Mouse (Mus musculus): ENCODE results near the gene Ttll11.

The Ttll11 gene

DNA sequence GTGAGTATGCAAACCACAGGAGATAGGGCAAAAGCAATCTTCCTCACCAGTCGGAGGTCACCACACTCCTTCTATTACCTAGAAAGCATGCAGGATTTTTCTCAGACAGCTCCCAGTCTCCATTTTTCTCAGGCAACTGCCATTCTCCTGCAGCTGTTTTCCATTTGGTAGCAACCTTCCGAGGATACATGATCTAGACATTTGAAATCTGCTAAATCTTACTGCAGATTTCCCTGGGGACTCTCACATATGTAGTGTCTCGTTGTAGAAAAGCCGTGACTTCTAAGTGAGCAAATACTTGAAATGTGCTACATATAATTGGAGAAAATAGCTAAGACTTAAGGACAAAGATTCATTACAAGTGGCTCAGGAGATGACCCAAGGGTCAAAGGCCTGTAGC, 151.8 kb downstream of the Ttll11 start:
- no peak for DNase-seq (ENCODE audit: low read depth, low spot score)

DNA sequence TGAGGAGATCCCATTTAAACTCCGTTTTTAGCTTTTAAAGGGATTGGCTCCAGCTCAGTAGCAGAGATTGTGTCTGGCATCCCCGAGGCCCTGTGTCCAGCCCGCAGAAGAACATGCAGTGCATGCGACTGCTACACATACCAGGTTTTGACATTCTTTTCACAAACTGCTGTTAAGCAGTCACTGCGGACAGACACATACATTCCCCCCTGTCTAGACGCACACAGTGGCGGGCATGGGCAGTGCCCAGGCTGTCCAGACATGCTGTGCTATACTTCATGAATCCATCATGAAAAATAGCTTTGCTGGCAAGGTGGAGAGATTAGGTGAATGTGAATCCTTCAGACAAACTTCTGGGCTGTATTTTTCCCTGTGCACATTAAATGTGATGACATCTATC, 154.6 kb downstream of the Ttll11 start:
- no peak for DNase-seq (ENCODE audit: low read depth, low spot score)

DNA sequence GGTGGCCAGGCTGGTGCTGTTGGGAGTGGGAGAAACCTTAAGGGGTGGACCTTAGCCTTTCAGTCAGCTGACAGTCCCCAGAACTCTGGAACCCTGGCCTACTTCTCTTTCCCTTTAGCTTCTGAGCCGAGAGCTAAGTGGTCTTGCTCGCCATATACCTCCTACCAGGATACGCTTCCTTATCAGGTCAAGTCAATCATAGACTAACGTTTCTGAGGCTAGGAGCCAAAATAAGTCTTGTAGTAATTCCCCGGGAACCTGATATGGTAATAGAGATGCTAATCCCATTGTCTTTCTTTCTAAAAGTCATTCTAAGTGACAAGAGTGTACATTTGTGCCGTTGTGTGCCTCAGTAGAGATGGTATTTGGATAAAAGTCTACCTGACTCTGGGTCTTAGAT, 156.1 kb downstream of the Ttll11 start:
- no peak for DNase-seq (ENCODE audit: low read depth, low spot score)

DNA sequence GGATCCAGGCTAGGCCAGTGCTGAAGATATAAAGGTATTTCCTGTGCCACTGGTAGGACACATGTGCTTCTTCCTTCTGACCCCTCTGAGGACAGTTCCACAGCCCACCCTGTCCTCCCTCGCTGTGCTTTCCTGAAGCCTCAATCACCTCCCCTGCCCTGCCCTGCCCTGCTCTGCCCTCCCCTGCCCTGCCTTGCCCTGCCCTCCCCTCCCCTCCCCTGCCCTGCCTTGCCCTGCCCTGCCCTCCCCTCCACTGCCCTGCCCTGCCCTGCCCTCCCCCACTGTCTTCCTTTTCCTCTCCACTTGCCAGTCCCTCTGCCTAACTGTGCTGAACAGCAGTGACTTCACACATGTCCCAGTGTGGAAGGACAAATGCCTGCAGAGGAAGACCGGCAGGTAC, 160.8 kb downstream of the Ttll11 start:
- no peak for DNase-seq (ENCODE audit: low read depth, low spot score)

DNA sequence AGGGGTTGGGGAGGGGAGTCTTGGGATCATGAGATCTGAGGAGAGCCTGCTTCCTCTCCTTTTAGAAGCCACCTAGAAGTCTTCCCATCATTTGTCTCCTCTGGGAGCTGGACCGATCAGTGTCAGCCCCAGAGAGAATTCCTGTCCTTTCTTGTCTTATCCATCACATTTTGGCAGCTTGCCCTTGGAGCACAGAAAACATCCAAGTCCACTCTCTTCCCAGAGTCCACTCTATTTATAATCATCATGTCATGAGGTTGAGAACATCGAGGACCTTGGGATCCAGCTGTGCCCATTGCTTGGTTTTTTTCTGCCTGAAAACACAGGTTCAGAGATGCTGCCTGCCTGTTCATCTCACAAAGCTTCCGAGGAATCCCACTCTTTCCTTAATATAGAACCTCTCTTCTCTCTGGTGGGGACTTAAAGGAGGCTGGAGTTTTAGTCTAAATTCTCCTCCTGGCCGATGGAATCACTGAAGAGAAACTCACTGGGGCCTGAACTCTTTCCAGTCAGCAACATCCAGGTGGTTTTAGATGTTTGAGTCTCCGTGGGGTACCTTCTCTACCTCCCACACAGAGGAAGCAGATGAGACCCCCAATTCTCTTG, 163.6 kb downstream of the Ttll11 start:
- DNase-seq (ENCODE audit: low read depth, low spot score): no peak

DNA sequence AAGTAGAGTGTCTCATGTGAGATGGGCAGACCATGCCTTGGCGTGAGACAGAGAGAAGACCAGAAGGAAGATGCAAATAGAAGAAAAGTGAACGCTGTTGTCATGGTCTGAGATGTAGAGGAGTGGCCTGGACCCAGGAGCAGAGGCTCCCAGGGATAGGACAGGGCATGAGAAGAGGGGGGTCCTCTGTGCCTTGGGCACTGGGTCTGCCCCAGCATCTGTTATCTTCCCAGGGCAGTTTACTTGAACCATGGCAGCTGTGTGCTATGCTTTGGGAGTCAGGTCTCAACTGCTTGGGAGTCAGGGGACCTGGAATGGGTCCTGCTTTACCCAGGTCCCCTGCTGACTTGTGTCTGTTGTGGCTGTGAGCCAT, 167.2 kb downstream of the Ttll11 start:
- no peak for DNase-seq (ENCODE audit: low read depth, low spot score)

DNA sequence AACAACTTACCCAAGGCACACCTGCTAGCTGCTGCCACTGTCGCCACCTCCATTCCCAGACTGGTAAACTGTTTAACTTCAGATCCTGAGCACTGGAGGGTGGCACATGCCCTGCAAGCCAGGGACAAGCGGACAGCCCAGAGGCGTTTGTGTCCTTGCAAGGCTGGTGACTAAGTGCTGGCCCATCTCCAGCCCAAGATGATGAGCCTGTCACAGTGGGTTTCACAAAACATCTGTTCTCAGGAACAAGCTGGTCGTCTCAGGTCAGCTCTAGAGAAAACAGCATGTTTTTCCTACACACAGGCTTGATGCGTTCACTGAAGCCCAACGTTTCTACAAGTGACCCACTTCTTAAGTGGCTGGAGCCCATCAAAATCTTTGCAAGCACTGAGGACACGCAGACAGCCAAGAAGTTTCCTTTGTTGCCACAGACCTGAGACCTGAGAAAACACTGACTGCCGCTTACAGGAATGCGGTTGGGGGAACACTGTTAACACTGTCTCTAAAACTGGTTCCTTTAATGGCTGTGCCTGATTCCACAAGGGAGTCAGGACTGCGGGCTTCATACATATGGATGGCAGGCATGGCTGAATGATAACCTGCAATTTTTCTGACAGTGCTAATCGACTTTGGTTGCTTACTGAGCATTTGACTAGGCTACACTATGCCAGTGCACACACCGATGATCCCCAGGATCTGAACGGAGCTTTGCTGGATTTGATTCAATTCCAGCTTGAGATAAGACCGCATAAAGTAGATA, 167.7 kb downstream of the Ttll11 start:
- no peak for DNase-seq (ENCODE audit: low read depth, low spot score)

DNA sequence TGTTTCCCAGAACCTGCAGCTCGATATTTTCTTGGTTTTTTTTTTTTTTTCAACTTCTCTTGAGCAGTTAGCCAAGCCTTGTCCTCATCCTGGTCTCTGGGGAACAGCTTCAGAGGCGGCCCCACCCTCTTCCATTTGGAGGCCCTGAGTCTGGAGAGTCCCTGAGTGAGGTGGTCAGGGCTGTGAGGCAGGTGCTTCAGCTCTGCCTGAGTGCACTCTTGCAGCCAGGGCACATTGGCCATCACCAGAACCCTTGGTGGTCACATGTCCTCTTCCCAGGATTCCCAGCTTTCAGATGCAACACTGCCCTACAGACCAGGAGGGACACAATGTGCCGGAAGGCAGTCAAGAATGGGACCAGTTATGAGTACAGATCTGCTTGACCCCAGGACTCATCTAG, 169.7 kb downstream of the Ttll11 start:
- DNase-seq (ENCODE audit: low read depth, low spot score): no peak

DNA sequence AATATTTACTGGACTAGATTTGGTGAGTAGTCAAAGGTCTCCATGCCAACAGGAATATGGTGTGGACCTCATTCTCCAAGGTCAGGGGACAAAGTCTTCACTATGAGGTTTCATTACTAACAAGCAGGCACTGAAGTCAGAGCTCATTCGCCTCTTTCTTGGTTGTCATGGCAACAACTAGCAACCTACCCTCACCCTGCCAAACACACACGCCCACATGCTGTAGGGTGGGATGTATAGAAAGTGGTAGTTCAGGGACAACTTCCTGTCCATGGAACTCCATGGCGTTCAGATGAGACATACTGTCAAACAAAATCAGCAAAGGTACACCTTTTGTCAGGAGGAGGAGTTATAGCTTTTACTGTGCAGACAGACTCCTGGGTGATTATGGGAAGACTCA, 170.6 kb downstream of the Ttll11 start:
- no peak for DNase-seq (ENCODE audit: low read depth, low spot score)

DNA sequence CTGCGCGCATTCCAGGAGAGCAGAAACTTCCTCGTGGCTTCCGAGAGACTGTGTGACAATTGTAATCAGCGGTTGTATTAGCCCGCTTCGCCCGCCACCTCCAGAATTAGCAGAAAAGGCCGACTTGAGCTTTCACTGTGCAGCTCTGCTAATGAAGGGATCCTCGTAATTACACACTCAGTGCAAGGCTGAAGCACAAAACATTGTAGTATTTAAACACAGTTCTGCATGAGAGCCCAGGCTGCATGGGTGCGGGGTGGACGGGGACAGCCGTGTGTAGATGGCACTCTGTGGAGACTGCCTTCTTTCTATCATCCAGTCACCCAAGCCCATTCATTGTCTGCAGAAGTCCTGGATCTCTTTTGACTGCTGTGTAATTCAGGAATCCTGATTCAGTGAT, 173.8 kb downstream of the Ttll11 start:
- DNase-seq (ENCODE audit: low read depth, low spot score): no peak

DNA sequence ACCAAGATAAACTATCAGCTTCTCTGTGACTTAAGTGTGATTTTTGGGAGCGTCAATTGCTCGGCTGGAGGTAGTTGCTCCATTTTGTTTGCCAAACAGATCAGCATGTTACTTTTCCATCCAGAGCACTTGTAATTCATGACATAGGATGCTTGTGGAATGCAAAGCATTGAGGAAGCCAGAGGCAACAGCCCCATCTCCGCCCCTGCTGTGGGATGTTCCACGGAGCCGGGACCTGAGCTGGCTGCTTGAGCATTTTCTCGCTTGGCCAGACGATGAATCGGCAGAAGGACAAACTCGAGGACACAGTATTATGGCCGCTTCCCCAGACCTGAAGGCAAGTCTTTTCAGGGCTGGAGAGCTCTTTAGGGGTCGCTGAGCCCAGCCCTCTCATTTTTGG, 176.6 kb downstream of the Ttll11 start:
- no peak for DNase-seq (ENCODE audit: low read depth, low spot score)

DNA sequence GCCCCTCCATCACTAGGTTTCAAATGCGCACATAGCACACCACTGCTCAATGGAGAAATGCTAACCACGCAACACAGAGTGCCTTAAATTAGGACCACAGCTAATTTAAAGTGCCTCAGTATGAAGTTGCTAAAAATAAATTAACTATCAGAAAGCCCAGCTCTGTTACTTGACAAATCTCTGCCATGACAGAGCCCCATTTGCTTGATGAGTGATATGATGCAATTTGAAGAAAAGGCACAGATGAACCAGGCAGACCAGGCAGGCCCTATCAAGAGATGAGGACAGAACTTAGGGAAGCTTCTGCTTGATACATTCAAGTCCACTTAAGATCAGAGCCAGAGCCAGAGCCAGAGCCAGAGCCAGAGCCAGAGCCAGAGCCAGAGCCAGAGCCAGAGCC, 178.0 kb downstream of the Ttll11 start:
- DNase-seq (ENCODE audit: low read depth, low spot score): no peak

DNA sequence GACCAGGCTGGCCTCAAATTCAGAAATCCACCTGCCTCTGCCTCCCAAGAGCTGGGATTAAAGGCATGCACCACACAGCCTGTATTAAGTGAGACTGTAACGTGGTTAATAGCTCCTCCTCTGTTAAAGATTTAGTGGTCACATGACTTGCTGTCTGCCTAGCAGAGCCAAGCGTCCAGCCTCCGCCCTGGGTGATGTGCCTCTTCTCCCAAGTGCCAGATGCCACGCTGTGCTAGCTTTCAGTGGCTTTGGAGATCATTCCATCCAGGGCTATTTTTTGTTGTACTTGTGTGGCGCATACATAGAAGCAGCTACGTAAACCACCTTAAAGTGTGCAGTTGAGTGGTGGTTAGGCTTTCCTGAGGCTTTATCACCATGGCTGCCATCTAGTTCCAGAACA, 180.6 kb downstream of the Ttll11 start:
- DNase-seq (ENCODE audit: low read depth, low spot score): no peak

DNA sequence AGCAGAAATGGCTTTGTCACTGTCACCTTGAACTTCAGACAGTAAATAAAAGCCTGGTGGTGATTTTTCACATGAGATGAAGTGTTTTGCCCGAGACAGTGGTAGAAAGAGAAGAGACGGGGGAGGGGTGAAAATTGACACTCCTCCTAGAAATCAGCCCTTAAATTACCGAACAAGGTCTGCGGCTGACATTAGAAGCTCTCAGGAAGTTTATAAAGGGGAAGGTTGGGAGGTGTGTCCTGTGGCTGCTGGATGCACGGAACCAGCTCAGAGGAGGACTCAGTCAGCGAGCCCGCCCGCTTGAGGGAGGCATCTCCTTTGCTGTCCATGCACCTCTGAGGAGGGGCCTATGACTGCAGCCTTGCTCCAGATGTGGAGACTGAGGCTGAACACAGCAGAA, 181.7 kb downstream of the Ttll11 start:
- DNase-seq (ENCODE audit: low read depth, low spot score): no peak

DNA sequence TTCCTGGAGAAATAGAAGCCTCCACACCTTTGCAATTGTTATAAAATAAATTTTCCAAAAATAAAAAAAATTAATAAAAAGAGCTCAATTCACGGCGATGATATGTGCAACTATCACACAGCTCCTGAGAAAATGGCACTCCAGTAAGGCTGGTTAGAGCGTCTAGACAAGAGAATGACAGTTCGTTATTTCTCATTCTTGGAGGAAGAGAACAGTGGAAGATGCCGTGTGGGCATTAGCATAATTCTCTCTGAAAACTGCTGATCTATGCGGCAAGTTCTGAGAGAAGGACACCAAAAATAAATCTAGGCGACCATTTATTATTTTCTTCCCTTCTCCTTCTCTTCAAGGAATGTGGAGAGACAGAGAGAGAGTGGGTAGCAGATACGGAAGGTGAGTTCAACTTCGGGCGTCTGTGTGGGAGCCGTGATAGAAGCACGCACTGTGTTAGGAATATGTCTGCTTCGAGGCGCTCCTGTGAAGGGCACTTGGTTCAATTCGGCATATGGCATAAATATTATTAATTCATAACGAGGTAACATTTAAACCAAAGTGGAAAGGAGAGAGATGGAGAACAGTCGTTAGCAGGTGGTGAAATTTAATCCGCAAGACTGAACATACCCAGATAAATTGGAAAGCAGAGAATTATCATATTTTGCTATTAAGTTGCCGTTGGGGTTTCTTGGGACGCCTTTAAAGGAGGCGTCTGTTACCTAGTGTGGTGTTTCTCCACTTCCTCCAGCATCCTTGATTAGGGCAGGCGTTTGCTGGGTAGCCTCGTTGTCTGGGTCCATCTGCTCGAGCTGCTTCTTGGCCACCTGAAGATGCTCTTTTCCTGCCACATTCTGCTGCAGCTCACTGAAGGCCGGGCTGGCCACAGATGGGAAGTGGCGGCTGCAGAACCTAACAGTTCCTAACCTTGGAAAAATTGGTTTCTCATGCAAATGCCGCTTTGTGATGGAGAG, 190.1 kb downstream of the Ttll11 start:
- DNase-seq (ENCODE audit: low read depth, low spot score): no peak

DNA sequence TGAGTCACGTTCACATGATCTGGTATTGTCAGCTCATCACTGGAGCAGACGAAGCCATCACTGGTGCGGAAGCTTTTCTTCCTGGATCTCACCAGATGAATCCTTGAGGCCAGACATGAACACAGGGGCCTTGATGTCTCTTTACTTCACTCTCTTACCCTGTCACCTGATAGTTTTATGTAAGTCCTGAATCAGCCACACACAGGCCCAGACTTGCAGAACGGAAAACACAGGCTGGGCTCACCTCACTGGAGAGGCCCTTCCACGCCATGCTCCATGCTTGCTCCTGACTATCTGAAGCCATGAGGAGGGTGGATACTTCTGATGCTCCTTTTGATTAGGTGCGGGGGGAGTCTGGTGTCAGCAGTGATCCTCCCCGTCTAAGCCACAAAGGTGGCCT, 193.8 kb downstream of the Ttll11 start:
- no peak for DNase-seq (ENCODE audit: low read depth, low spot score)

DNA sequence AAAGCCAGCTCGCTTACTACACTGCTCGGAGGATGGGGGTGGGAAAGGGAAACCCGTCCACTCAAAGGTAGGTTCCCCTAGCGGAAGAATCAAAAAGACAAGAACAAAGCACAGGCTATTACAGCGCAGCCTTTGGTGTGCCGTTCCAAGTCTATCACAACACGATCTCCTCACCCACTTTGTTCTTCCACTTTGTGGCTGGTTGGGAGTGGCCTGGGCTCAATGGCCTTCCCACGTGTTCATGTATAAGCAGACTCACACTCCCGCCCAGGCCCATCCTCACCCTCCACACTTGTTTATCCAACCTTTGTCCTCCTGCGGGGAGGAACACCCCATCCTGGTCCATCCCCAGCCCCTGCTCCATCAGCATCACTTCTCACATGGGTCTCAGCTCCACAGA, 196.3 kb downstream of the Ttll11 start:
- no peak for DNase-seq (ENCODE audit: low read depth, low spot score)

DNA sequence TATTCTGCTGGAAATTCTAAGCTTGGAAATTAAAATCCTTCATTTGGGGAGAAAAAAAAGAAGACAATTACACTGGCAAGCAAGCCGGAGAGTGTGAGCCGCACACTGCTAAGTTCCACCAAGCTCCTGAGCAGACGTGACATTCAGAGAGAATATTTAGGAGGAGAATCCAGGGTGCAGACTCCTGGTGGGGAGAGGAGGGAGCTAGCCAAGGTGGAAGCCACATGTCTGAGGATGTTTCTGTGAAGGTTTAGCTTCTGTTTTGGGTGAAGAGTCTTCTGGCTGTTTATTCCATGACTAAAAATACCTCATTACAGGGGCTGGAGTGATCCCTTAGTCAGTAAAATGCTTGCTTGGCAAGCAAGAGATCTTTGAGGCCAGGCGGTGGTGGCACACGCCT, 200.4 kb downstream of the Ttll11 start:
- DNase-seq (ENCODE audit: low read depth, low spot score): no peak

DNA sequence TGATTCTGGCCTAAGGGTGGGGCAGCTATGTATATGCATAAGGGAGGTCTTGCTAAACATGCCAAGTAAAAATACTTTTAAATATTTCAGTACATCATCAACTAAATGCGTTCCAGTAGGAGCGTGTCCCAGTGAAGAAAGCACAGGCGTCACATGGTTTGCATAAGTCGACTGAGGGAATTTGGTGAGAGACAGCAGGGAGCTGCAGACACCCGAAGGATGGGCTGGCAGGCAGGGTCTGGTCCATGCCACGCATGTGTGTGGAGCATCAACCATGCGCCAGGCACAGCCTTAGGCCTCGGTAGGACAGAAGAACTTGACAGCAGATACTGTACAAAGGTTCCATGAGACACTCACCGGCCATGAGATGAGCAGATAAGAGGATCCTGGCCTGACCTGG, 202.8 kb downstream of the Ttll11 start:
- DNase-seq (ENCODE audit: low read depth, low spot score): no peak

DNA sequence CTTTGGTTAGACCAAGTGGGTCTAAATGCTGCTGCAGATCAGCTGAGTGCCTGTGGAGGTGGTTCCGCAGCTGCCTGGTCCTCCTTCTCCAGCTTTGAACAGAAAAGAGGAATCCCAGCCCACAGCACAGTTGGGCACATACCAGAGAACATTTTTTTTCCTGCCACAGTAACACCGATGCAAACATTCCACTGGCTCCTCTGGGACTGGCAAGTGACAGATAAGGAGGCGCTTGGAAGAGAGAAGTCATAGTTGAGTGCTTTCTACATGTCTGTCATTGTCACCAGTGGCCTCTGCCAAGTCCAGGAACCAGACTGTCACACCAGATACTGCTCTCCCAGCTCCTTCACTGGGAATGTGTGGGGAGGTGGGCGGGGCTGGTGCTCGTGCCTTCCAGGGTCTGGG, 204.1 kb downstream of the Ttll11 start:
- DNase-seq (ENCODE audit: low read depth, low spot score): no peak

DNA sequence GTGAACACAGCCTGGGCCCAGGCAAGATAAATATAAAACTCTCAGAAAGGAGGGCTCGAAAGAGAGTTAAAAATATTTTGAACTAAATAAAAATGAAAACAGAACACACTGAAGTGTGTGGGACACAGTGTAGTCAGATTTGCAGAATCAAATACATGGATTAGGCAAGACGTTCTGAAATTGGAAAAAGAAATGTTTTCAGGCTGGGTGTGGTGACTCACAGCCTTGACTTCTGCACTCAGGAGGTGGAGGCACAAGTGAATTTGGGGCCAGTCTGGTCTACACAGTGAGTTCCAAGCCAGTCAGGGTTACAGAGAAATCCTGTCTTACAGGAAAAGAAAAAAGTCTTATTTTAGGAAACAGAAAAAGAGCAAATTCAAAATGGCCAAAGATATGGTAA, 209.2 kb downstream of the Ttll11 start:
- DNase-seq (ENCODE audit: low read depth, low spot score): no peak

DNA sequence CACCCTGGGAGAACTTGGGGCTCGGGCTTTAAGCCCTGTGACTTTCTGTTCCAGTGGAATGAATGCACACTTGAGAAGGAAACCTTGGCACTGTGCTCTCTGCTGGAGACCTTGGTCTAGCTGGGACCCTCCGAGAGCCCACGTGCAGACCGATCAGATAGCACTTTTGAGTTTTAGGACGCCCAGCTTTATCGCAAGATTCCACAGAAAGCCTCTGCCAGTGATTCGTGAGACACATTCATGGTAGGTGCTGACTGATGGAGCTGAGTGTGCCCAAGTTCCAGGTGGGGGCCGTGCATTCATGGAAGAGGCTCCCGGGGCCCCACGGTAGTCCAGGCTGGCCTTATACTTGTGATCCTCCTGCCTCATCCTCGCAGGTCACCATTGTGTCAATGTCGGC, 210.3 kb downstream of the Ttll11 start:
- DNase-seq (ENCODE audit: low read depth, low spot score): no peak

All from embryo, embryonic 11.5 days (tissue).